Mouse (Mus musculus) thymus, postnatal 14 days (tissue): ENCODE measurements around the gene Crcp.

Source experiments
- DNase-seq: peaks from one replicate; pipeline ENCODE4 v3.0.0; 2021

Gene Crcp

GRCm38 (mm10) chr5:130109348-130109747 lies 80.3 kb downstream of the Crcp start:
- no peak for DNase-seq
